Mouse (Mus musculus) lung, embryonic 14.5 days (tissue): ENCODE results near the gene Smad6. TPM values are rescaled to one million over a fixed set of nuclear protein-coding genes. Genes with fewer than 3 reads are reported as not detected.
A peak's percentile ranks its signal among the peaks of the same experiment; 100 is the strongest.

Experiments used
- ATAC-seq: fragments of 200-750 bp; cut with Nextera tagmentation; 2 replicates; pipeline ENCODE4 v1.8.0; 2017; ENCODE audit warnings: mild to moderate bottlenecking, moderate TSS enrichment, moderate library complexity; ENCODE audit not compliant: insufficient read depth
- DNase-seq: peaks from one replicate; pipeline ENCODE4 v3.0.0-alpha.2; 2015
- H3K27ac ChIP-seq: fragments of 300-500 bp; sonication (generic); 2 replicates; pipeline ENCODE4 v1.5.1; 2014; ENCODE audit warnings: low read depth, mild to moderate bottlenecking, moderate library complexity
- H3K27me3 ChIP-seq: fragments of 300-500 bp; sonication (generic); 2 replicates; pipeline ENCODE4 v1.6.1; 2014; ENCODE audit warnings: low read length, control low read depth; ENCODE audit not compliant: insufficient read depth
- H3K36me3 ChIP-seq: fragments of 300-500 bp; sonication (generic); 2 replicates; pipeline ENCODE4 v1.6.1; 2014; ENCODE audit warnings: control low read depth; ENCODE audit not compliant: insufficient read depth
- H3K4me1 ChIP-seq: fragments of 300-500 bp; sonication (generic); 2 replicates; pipeline ENCODE4 v1.6.1; 2014; ENCODE audit warnings: antibody characterized with exemption, control low read depth; ENCODE audit not compliant: insufficient read depth
- H3K4me2 ChIP-seq: fragments of 300-500 bp; sonication (generic); 2 replicates; pipeline ENCODE4 v1.6.1; 2014; ENCODE audit warnings: mild to moderate bottlenecking
- H3K4me3 ChIP-seq: fragments of 300-500 bp; sonication (generic); 2 replicates; pipeline ENCODE4 v1.5.1; 2014; ENCODE audit warnings: low read depth, low read length
- H3K9ac ChIP-seq: fragments of 300-500 bp; sonication (generic); 2 replicates; pipeline ENCODE4 v1.6.1; 2014
- H3K9me3 ChIP-seq: fragments of 300-500 bp; sonication (generic); 2 replicates; pipeline ENCODE4 v1.6.1; 2016; ENCODE audit warnings: low read depth, low read length, control low read depth
- CTCF ChIP-seq: IDR thresholded peaks from 2 replicates; pipeline ENCODE4 v1.5.1; 2016; ENCODE audit warnings: antibody characterized with exemption, low read depth
- WGBS: fragments of 180-500 bp; shearing (Covaris S2); extraction: QIAGEN DNeasy Blood & Tissue Kit; methylation state at CpG from one replicate; pipeline ENCODE4 v1.1.7; 2014; 5-methylcytosine and 5-hydroxymethylcytosine counted together
- polyA plus RNA-seq: library from polyadenylated mRNA; unstranded; fragments of >200 nt; fragmentation: Nextera tagmentation; extraction: Ambion mirVana; gene quantifications from 2 replicates; pipeline ENCODE4 v1.2.1, GENCODE M21; 2014

The Smad6 gene
- polyA plus RNA-seq, 1 experiment from 2014 or later = 15.3 TPM

DNA sequence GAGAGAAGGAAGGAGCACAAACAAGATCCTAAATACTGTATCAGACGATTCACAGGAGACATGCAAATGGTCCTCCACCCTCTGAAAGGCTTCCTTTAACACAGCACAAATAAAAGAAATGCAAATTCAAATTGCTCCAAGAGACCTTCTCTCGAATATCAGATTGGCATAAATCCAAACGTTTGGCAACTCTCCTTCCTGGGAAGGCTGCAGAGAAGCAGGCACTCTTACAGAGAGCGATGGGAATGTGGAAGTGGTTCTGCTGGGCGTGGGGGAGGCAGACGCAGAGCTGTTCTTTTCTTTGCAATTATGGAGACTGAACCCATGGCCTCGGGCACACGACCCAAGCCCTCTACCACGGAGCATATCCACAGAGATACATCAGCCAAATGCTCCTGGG is 109.8 kb downstream of the Smad6 start:
- H3K27ac ChIP-seq = peak overlapping the region; percentile 13; the same call in 1 of the 2 replicates
- H3K4me2 ChIP-seq = no peak overlapping the region
- no peaks in the 10 kb centered on the region for H3K27me3 ChIP-seq
- peaks cover 8% of the 10 kb centered on the region for H3K4me1 ChIP-seq
- 30% methylated on average over 9 of the region's 9 CpGs for WGBS
- no peaks in the 10 kb centered on the region for H3K9me3 ChIP-seq
- H3K9ac ChIP-seq = no peak overlapping the region
- no peaks in the 10 kb centered on the region for H3K36me3 ChIP-seq
- ATAC-seq (no peak), DNase-seq (peak; percentile 79)
- no peak overlapping the region for H3K4me3 ChIP-seq
- no peak for TF ChIP-seq CTCF

GRCm38 (mm10) chr9:63909618-63910017 is 112.2 kb downstream of the Smad6 start:
- Histone ChIP-seq H3K4me2 (no peak overlapping the region), H3K4me1 (peaks cover 5% of the 10 kb centered on the region), H3K9me3 (no peaks in the 10 kb centered on the region), H3K27ac (peak overlapping the region; percentile 15; the same call in 1 of the 2 replicates), H3K9ac (no peak overlapping the region), H3K36me3 (no peaks in the 10 kb centered on the region), H3K4me3 (no peak overlapping the region), H3K27me3 (no peaks in the 10 kb centered on the region)
- DNase-seq = peak; percentile 93
- ATAC-seq = peak; percentile 71
- 12% methylated on average over 5 of the region's 5 CpGs for WGBS
- TF ChIP-seq CTCF = peak; percentile 99

DNA sequence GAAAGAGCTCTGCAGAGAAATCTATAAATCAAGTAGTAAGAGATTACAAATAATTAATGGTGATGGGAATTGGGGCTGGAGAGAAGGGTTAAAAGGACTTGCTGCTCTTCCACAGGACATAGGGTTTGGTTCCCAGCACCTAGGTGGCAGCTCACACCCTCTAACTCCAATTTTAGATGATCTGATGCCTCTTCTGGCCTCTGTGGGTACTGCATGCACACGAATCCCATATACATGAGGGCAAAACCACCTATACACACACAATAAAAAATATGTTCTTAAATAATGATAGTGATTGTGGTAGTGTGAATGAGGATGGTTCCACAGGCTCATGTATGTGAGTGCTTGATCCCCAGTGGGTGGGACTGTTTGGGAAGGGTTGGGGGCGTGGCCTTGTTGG is 117.3 kb downstream of the Smad6 start:
- WGBS = 92% methylated on average over 2 of the region's 2 CpGs
- Histone ChIP-seq H3K9me3 (peaks cover 4% of the 10 kb centered on the region; the same call in 1 of the 2 replicates), H3K27me3 (no peaks in the 10 kb centered on the region), H3K4me3 (no peak overlapping the region), H3K27ac (no peak overlapping the region), H3K9ac (no peak overlapping the region), H3K4me2 (no peak overlapping the region), H3K36me3 (no peaks in the 10 kb centered on the region), H3K4me1 (no peaks in the 10 kb centered on the region; the same call in 1 of the 2 replicates)
- DNase-seq = no peak
- no peak for ATAC-seq
- peak; percentile 39 for TF ChIP-seq CTCF

Other genes with a start within 250 kb of the Smad6 start
- gene Lctl, start 95.1 kb upstream of the Smad6 start, polyA plus RNA-seq = 0.13 TPM in 1 of 2 replicates, not detected in the other
- gene Zwilch, start 151.0 kb upstream of the Smad6 start, polyA plus RNA-seq = 31.4 and 33.6 TPM in 2 replicates
- 1,349 and 1,368 TPM in 2 replicates for gene Rpl4, start 151.3 kb upstream of the Smad6 start, polyA plus RNA-seq
- gene Snapc5, start 157.2 kb upstream of the Smad6 start, polyA plus RNA-seq = 23.2 and 24.7 TPM in 2 replicates
- 2.7 and 3.6 TPM in 2 replicates for gene Uchl4, start 213.1 kb upstream of the Smad6 start, polyA plus RNA-seq
- 69.2 and 71.2 TPM in 2 replicates for gene Map2k1, start 231.6 kb upstream of the Smad6 start, polyA plus RNA-seq